Mouse (Mus musculus) intestine, embryonic 16.5 days (tissue): ENCODE data around the gene Plk1. TPM values are rescaled to one million over a fixed set of nuclear protein-coding genes. Genes with fewer than 3 reads are reported as not detected.

Experiments used
- ATAC-seq: fragments of 200-750 bp; cut with Nextera tagmentation; 2 replicates; pipeline ENCODE4 v1.8.0; 2017; ENCODE audit warnings: moderate TSS enrichment, moderate library complexity
- H3K27ac ChIP-seq: fragments of 300-500 bp; sonication (generic); 2 replicates; pipeline ENCODE4 v1.5.1; 2014; ENCODE audit warnings: mild to moderate bottlenecking, low read length
- H3K27me3 ChIP-seq: fragments of 300-500 bp; sonication (generic); replicated peaks from 2 replicates; pipeline ENCODE4 v1.6.1; 2014; ENCODE audit warnings: low read length, control low read depth, mixed read lengths; ENCODE audit not compliant: control insufficient read depth, insufficient read depth
- H3K36me3 ChIP-seq: fragments of 300-500 bp; sonication (generic); 2 replicates; pipeline ENCODE4 v1.6.1; 2014; ENCODE audit warnings: low read length, control low read depth; ENCODE audit not compliant: control insufficient read depth, insufficient read depth
- H3K4me1 ChIP-seq: fragments of 300-500 bp; sonication (generic); 2 replicates; pipeline ENCODE4 v1.6.1; 2014; ENCODE audit warnings: low read length, control low read depth, mixed read lengths; ENCODE audit not compliant: control insufficient read depth, insufficient read depth
- H3K4me2 ChIP-seq: fragments of 300-500 bp; sonication (generic); 2 replicates; pipeline ENCODE4 v1.6.1; 2014; ENCODE audit warnings: low read depth, low read length, control low read depth
- H3K4me3 ChIP-seq: fragments of 300-500 bp; sonication (generic); 2 replicates; pipeline ENCODE4 v1.5.1; 2014; ENCODE audit warnings: mild to moderate bottlenecking, low read length
- H3K9ac ChIP-seq: fragments of 300-500 bp; sonication (generic); 2 replicates; pipeline ENCODE4 v1.6.1; 2014; ENCODE audit warnings: low read depth, low read length
- H3K9me3 ChIP-seq: fragments of 300-500 bp; sonication (generic); 2 replicates; pipeline ENCODE4 v1.6.1; 2016; ENCODE audit warnings: low read length, control low read depth; ENCODE audit not compliant: control insufficient read depth
- WGBS: fragments of 180-500 bp; shearing (Covaris S2); extraction: QIAGEN DNeasy Blood & Tissue Kit; methylation state at CpG from one replicate; pipeline ENCODE4 v1.1.7; 2014; 5-methylcytosine and 5-hydroxymethylcytosine counted together
- polyA plus RNA-seq: library from polyadenylated mRNA; unstranded; fragments of >200 nt; fragmentation: Nextera tagmentation; extraction: Ambion mirVana; gene quantifications from 2 replicates; pipeline ENCODE4 v1.2.1, GENCODE M21; 2015

The Plk1 gene
- 103 and 117 TPM in 2 replicates for polyA plus RNA-seq

DNA sequence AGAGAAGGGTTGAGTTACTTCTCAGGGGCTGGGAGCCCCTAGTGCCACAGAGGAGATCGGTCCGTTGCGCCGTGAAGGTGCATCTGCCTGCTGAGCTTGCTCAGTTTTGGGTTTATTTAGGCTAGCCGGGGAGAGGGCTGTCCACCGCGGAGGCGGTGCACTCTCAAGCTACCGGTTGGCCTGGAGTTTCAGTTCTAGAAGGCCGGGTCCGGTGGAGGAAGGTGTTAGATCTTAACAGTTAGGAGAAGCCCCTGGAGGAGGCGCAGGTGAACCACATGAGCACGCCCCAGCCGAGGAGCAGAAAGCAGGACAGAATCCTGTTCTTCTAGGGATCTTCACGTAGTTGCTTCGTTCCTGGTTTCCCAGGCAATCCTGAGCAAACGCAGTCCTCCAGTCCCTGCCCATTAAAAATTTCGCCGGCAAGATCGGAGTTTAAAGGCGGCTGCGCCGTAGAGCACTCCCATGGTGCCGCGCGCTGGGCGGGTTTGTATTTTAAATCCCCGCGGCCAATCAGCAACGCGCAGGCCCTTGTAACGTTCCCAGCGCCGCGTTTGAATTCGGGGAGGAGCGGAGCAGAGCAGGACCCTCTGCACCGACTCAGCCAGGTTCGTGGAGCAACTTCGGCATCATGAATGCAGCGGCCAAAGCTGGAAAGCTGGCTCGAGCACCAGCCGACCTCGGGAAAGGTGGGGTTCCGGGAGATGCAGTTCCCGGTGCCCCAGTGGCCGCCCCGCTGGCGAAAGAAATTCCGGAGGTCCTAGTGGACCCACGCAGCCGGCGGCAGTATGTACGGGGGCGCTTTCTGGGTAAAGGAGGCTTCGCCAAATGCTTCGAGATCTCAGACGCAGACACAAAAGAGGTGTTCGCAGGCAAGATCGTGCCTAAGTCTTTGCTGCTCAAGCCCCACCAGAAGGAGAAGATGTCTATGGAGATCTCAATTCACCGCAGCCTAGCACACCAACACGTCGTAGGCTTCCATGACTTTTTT lies at the start of gene Plk1:
Plk1 (plus strand) TSS at position 525 of the 988 bp plus-strand sequence.
- Histone ChIP-seq H3K9me3 (no peaks in the 10 kb centered on the region), H3K4me3 (peak within 1 kb of the TSS; percentile 64)
- under 1% methylated on average over 63 of the region's 63 CpGs for WGBS

DNA sequence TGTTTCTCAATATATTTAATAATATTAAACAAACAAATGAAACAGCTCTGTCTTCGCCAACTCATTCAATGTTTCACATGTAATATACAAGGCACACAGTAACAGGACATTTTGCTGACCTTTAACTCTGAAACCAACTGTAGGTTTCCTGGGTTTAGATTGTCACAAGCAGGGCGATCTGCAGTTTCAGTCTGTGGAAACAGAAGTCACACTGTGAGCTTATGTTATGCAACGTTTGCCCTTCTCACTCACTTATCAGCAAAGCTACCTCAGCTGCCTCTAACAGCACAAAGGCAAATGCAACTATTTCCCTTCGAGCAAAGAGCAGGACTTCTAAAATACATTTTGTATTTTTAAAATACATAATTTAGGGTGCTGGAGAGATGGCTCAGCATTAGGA lies 35.7 kb upstream of the Plk1 start:
- peaks cover 9% of the 10 kb centered on the region for H3K36me3 ChIP-seq
- WGBS: 88% methylated on average over 4 of the region's 4 CpGs

More for the DNA sequence above, at the start of gene Plk1:
- Histone ChIP-seq H3K9ac (peak within 1 kb of the TSS; percentile 78), H3K4me2 (peak within 1 kb of the TSS; percentile 86), H3K4me1 (peaks cover 27% of the 10 kb centered on the region), H3K36me3 (peaks cover 6% of the 10 kb centered on the region; the same call in 1 of the 2 replicates), H3K27me3 (no peaks in the 10 kb centered on the region), H3K27ac (peak within 1 kb of the TSS; percentile 92)
- ATAC-seq: peak; percentile 95

DNA sequence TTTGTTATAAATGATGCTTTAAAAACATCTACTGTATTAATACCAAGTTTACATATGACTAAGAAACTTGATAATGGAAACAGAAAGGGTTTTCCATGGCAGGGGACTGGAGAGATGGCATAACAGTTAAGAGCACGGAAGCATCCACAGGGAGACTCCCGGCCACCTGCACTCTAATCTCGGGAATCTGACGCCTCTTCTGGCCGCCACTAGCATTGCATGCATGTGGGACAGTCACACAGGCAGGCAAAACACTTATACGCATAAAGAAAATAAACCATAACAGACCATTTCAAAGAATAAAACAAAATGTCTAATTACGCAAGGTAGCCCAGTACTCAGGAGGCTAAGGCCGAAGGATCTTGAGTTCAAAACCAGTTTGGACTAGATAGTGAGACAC lies 33.6 kb upstream of the Plk1 start:
- Histone ChIP-seq H3K4me3 (no peak overlapping the region), H3K27me3 (no peaks in the 10 kb centered on the region), H3K9me3 (no peaks in the 10 kb centered on the region), H3K4me2 (no peak overlapping the region), H3K4me1 (no peaks in the 10 kb centered on the region), H3K27ac (no peak overlapping the region), H3K9ac (no peak overlapping the region), H3K36me3 (peaks cover 4% of the 10 kb centered on the region; the same call in 1 of the 2 replicates)
- ATAC-seq: no peak
- WGBS: 76% methylated on average over 8 of the region's 8 CpGs

More for the DNA sequence above, 35.7 kb upstream of the Plk1 start:
- Histone ChIP-seq H3K4me2 (no peak overlapping the region), H3K9me3 (no peaks in the 10 kb centered on the region), H3K27me3 (no peaks in the 10 kb centered on the region), H3K4me3 (no peak overlapping the region), H3K27ac (no peak overlapping the region), H3K9ac (no peak overlapping the region), H3K4me1 (no peaks in the 10 kb centered on the region)
- ATAC-seq: no peak

DNA sequence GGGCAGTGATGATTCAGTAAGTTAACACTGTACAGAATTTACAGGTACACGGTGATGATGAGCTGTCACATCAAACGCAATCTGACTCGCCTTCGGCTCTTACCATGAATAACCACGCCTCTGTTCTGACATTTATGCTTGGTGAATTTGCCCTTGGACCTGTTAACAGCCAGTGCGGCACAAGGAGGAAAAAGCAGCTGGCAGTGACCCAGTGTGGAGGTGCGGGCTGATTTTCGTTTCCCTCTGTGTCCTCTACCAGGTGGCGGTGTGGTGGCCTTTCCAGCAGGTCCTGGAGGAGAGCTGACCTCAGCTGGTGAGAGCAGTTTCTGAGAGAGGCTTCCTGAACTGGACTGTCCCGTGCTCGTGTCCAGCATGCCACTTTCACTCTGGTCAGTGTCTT lies 32.3 kb upstream of the Plk1 start:
- ATAC-seq: no peak
- no peak overlapping the region for H3K4me2 ChIP-seq
- H3K9ac ChIP-seq: no peak overlapping the region
- no peaks in the 10 kb centered on the region for H3K27me3 ChIP-seq
- no peak overlapping the region for H3K27ac ChIP-seq
- H3K9me3 ChIP-seq: no peaks in the 10 kb centered on the region
- H3K36me3 ChIP-seq: peaks cover 4% of the 10 kb centered on the region; the same call in 1 of the 2 replicates
- no peak overlapping the region for H3K4me3 ChIP-seq
- 92% methylated on average over 11 of the region's 11 CpGs for WGBS
- no peaks in the 10 kb centered on the region; the same call in 1 of the 2 replicates for H3K4me1 ChIP-seq

DNA sequence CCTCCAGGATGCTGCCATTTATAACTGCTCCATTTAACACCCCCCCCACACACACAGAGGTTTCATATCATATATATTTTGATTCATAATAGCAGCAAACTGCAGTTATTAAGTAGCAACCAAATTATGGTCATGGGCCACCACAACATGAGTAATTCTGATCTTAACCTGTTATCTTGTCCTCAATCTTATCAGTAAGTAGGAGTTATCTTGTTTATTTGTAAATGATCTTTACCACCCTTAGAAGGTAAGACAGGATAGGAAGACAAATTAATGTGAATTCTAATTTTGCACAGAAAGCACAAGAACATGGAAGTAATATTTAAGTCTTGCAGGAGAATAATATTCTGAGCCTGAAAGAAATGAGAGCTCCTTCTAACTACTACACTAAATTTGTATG lies 27.4 kb upstream of the Plk1 start:
- no peak for ATAC-seq

DNA sequence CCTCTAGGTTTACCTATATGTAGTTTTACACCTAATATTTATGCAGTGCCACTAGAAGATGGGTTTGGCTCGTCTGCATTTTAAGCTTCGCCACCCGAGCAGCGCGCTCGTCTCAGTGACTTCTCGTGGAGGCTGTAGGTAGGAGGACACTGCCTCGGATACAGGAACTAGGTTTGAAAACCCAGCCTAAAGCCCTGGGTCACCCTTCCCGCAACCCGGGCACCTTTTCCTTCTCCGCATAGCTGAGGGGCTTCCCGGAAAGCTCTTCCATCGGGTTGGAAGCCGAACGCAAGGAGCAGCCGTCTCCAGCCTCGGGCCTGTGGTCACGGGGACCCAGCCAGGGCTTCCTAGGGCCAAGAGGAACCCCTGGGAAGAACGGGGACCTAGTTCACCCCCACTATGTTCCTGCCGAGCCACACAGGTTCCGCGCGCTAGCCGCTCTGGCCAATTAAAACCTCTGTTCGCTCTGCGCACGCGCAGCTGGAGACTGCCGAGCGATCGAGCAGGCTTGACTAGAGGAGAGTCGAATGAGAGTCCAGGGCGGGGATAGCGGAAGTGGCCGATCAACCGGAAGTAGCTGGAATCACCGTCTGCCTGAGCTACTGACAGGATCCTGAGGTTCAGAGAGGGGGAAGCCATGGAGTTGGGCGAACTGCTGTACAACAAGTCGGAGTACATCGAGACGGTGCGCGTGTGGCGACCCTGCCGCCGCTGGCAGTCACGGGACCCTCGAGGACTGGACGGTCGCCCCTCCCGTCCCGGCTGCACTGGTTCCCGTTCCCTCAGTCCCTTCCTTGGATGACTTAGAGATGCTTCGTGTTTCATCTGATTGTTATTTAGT lies 26.5 kb upstream of the Plk1 start, which contains the start of the genes Palb2 and Dctn5:
Palb2 (minus strand) TSS at position 489 of the 841 bp plus-strand sequence.
Dctn5 (plus strand) TSS at position 545 of the 841 bp plus-strand sequence.
- peak; percentile 99 for ATAC-seq
- peak within 1 kb of the TSS; percentile 60 for H3K27ac ChIP-seq
- H3K9ac ChIP-seq: peak within 1 kb of the TSS; percentile 87
- no peaks in the 10 kb centered on the region for H3K27me3 ChIP-seq
- peak within 1 kb of the TSS; percentile 62 for H3K4me2 ChIP-seq
- H3K4me3 ChIP-seq: peak within 1 kb of the TSS; percentile 86
- peaks cover 5% of the 10 kb centered on the region for H3K36me3 ChIP-seq
- WGBS: under 1% methylated on average over 54 of the region's 54 CpGs
- no peaks in the 10 kb centered on the region for H3K9me3 ChIP-seq
- H3K4me1 ChIP-seq: peaks cover 5% of the 10 kb centered on the region

More for the DNA sequence above, 27.4 kb upstream of the Plk1 start:
- peaks cover 8% of the 10 kb centered on the region for H3K36me3 ChIP-seq
- H3K9ac ChIP-seq: no peak overlapping the region
- H3K4me1 ChIP-seq: peaks cover 5% of the 10 kb centered on the region
- H3K27ac ChIP-seq: no peak overlapping the region
- H3K9me3 ChIP-seq: no peaks in the 10 kb centered on the region
- H3K4me3 ChIP-seq: peak overlapping the region; percentile 86
- peak overlapping the region; percentile 62 for H3K4me2 ChIP-seq
- H3K27me3 ChIP-seq: no peaks in the 10 kb centered on the region

DNA sequence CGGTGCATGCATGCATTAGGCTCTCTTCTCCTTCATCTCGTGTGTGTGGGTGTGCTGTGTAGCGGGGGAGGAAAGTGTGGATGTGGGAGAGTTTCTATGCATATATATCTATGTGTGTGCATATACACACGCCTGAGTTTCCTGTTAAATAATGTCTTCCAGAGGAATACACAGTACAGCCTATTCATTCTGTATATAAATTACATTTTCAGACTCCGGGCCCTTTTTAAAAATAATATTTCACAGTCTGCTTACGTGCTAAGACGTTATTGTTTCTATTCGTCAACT lies 26.0 kb upstream of the Plk1 start:
- no peak for ATAC-seq
- H3K27me3 ChIP-seq: no peaks in the 10 kb centered on the region
- peaks cover 5% of the 10 kb centered on the region for H3K4me1 ChIP-seq
- peak overlapping the region; percentile 87 for H3K9ac ChIP-seq
- H3K4me2 ChIP-seq: peak overlapping the region; percentile 55
- H3K9me3 ChIP-seq: no peaks in the 10 kb centered on the region
- H3K4me3 ChIP-seq: peak overlapping the region; percentile 86
- 13% methylated on average over 8 of the region's 8 CpGs for WGBS
- H3K27ac ChIP-seq: peak overlapping the region; percentile 60
- H3K36me3 ChIP-seq: peaks cover 5% of the 10 kb centered on the region

DNA sequence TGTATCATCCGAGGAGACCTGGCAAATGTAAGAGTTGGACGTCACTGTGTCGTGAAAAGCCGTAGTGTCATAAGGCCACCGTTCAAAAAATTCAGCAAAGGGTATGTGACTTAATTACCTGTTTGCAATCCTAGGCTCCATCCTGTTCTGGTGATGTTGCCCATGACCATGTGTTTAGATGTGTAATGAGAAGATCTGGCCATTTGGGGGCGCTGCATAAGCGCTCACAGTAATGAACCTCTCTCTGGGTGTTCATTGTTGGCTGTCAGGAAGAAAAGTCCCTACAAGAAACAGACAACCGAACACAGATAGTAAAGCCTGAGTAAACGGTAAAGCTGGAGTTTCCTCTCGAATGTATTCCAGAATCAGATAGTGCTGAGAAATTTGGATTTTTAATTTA lies 24.2 kb upstream of the Plk1 start:
- H3K4me1 ChIP-seq: peaks cover 5% of the 10 kb centered on the region
- H3K4me2 ChIP-seq: no peak overlapping the region
- H3K4me3 ChIP-seq: no peak overlapping the region
- H3K27ac ChIP-seq: no peak overlapping the region
- H3K27me3 ChIP-seq: no peaks in the 10 kb centered on the region
- no peak for ATAC-seq
- H3K36me3 ChIP-seq: peaks cover 16% of the 10 kb centered on the region
- WGBS: 70% methylated on average over 10 of the region's 10 CpGs
- no peaks in the 10 kb centered on the region for H3K9me3 ChIP-seq
- no peak overlapping the region for H3K9ac ChIP-seq

DNA sequence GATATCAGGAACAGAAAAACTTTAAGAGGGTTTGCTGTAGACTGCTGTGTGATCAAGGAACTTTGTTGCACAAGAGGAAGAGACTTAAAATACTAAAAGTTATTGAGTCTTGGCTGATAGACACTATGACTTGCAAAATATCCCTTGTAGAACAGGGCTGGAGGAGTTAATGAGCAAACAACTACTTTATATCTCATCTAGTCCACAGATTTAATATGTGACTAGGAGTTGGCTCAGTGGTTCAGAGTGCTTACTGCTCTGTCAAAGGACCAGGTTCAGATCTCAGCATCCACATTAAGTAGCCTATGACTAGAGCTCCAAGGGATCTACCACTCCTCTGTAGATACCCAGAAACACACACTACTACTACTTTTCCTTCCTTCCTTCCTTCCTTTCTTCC lies 22.2 kb upstream of the Plk1 start:
- Histone ChIP-seq H3K36me3 (peaks cover 16% of the 10 kb centered on the region), H3K4me2 (no peak overlapping the region), H3K9me3 (no peaks in the 10 kb centered on the region), H3K27me3 (no peaks in the 10 kb centered on the region), H3K9ac (no peak overlapping the region), H3K27ac (no peak overlapping the region), H3K4me1 (peaks cover 5% of the 10 kb centered on the region; the same call in 1 of the 2 replicates), H3K4me3 (no peak overlapping the region)
- no peak for ATAC-seq
